Mouse (Mus musculus) megakaryocyte, adult 5-6 weeks (primary cell): ENCODE results near the gene Rnf150. TPM values are rescaled to one million over a fixed set of nuclear protein-coding genes. Genes with fewer than 3 reads are reported as not detected.

Source experiments
- ATAC-seq: 2 replicates; pipeline ENCODE4 v1.8.0; 2016; ENCODE audit warnings: mild to moderate bottlenecking, inconsistent platforms; ENCODE audit not compliant: poor library complexity, severe bottlenecking
- total RNA-seq, 2 experiments: library from RNA; stranded (forward) in 1 of 2; stranded (reverse) in 1 of 2; fragments of 153-499, 151-499 nt in 1 of 2; fragments of 221-1000, 200-1000 nt in 1 of 2; gene quantifications; 2 replicates each; pipeline versions ENCODE4 v1.2.3 to v1.2.4; 2015 to 2017

Gene Rnf150
- total RNA-seq (2015) (2.2 and 4.0 TPM in 2 replicates), total RNA-seq (2017) (1.8 and 2.1 TPM in 2 replicates)

GRCm38 (mm10) chr8:82863041-82863744, at the start of gene Rnf150:
Gene Rnf150 (plus strand): TSS chr8:82863356.
- peak; percentile 82 for ATAC-seq

GRCm38 (mm10) chr8:82826135-82827046, 36.8 kb upstream of the Rnf150 start:
- no peak for ATAC-seq

- ATAC-seq = no peak
Observed at GRCm38 (mm10) chr8:82840415-82840814, 22.7 kb upstream of the Rnf150 start.

GRCm38 (mm10) chr8:82840963-82841362, 22.2 kb upstream of the Rnf150 start:
- no peak for ATAC-seq

GRCm38 (mm10) chr8:82841520-82842142, 21.5 kb upstream of the Rnf150 start:
- ATAC-seq = no peak

- ATAC-seq = peak; percentile 72
Observed at GRCm38 (mm10) chr8:82843697-82844096, 19.5 kb upstream of the Rnf150 start.

GRCm38 (mm10) chr8:82844413-82844812, 18.7 kb upstream of the Rnf150 start:
- ATAC-seq = no peak

GRCm38 (mm10) chr8:82846098-82846497, 17.1 kb upstream of the Rnf150 start:
- ATAC-seq = peak; percentile 59

- no peak for ATAC-seq
Observed at GRCm38 (mm10) chr8:82846730-82847129, 16.4 kb upstream of the Rnf150 start.

- ATAC-seq = no peak
Observed at GRCm38 (mm10) chr8:82858541-82859342, 4.4 kb upstream of the Rnf150 start.

GRCm38 (mm10) chr8:82859343-82859620, 3.9 kb upstream of the Rnf150 start:
- no peak for ATAC-seq

- peak; percentile 22 for ATAC-seq
Observed at GRCm38 (mm10) chr8:82863745-82864520, 777 bp downstream of the Rnf150 start.

- ATAC-seq = peak; percentile 22
Observed at GRCm38 (mm10) chr8:82864521-82864818, 1.3 kb downstream of the Rnf150 start.

GRCm38 (mm10) chr8:82865239-82865638, 2.1 kb downstream of the Rnf150 start:
- no peak for ATAC-seq

- ATAC-seq = no peak
Observed at GRCm38 (mm10) chr8:82866251-82866650, 3.1 kb downstream of the Rnf150 start.

GRCm38 (mm10) chr8:82870840-82871490, 7.8 kb downstream of the Rnf150 start:
- no peak for ATAC-seq

- no peak for ATAC-seq
Observed at GRCm38 (mm10) chr8:82871986-82872385, 8.8 kb downstream of the Rnf150 start.

- ATAC-seq = peak; percentile 95
Observed at GRCm38 (mm10) chr8:82874102-82874501, 10.9 kb downstream of the Rnf150 start.

GRCm38 (mm10) chr8:82875135-82875534, 12.0 kb downstream of the Rnf150 start:
- no peak for ATAC-seq

- no peak for ATAC-seq
Observed at GRCm38 (mm10) chr8:82884480-82884879, 21.3 kb downstream of the Rnf150 start.
